Mouse (Mus musculus) mammary gland, adult 2 months (tissue): Measurements from ENCODE around the gene Car4. TPM values are rescaled to one million over a fixed set of nuclear protein-coding genes. Genes with fewer than 3 reads are reported as not detected.

Experiments used
- polyA plus RNA-seq: library from polyadenylated mRNA; depleted of rRNA; stranded (reverse); fragments of >200 nt; gene quantifications from 2 replicates; pipeline ENCODE4 v1.2.3, GENCODE M21; 2012; ENCODE audit warnings: low replicate concordance; rRNA removed

The Car4 gene
- 8.7 and 19.2 TPM in 2 replicates for polyA plus RNA-seq

GRCm38 (mm10) chr11:84957591-84958270, at the start of gene Car4:
Gene Car4 (plus strand): TSS chr11:84957786.

GRCm38 (mm10) chr11:84916053-84916702, 41.4 kb upstream of the Car4 start, which contains the start of gene Znhit3:
Gene Znhit3 (minus strand): TSS chr11:84916366.

Other genes with a start within 250 kb of the Car4 start
- gene Mrm1, start 138.3 kb upstream of the Car4 start, polyA plus RNA-seq: 12.7 and 15.3 TPM in 2 replicates
- 32.8 and 44.5 TPM in 2 replicates for gene Dhrs11, start 128.8 kb upstream of the Car4 start, polyA plus RNA-seq
- gene Ggnbp2, start 87.0 kb upstream of the Car4 start, polyA plus RNA-seq: 13.7 and 23.7 TPM in 2 replicates
- 13.9 and 22.0 TPM in 2 replicates for gene Myo19, start 77.6 kb upstream of the Car4 start, polyA plus RNA-seq
- gene Pigw, start 77.5 kb upstream of the Car4 start, polyA plus RNA-seq: 1.9 and 4.5 TPM in 2 replicates
- 6.3 and 16.7 TPM in 2 replicates for gene Znhit3, start 41.4 kb upstream of the Car4 start, polyA plus RNA-seq
- gene Usp32, start 182.4 kb downstream of the Car4 start, polyA plus RNA-seq: 2.7 and 5.8 TPM in 2 replicates
- not detected in 2 replicates for gene 1700125H20Rik, start 212.6 kb downstream of the Car4 start, polyA plus RNA-seq